Mouse (Mus musculus) hindbrain, embryonic 15.5 days (tissue): Measurements from ENCODE around the gene Oasl2. TPM values are rescaled to one million over a fixed set of nuclear protein-coding genes. Genes with fewer than 3 reads are reported as not detected.
A peak's percentile ranks its signal among the peaks of the same experiment; 100 is the strongest.
"Not testable (repeated sequence)": the region's sequence is repeated elsewhere in the genome, so short reads cannot be mapped to it uniquely, and the experiment has no call there.

Experiments
- ATAC-seq: fragments of 200-750 bp; cut with Nextera tagmentation; 2 replicates; pipeline ENCODE4 v1.8.0; 2017; ENCODE audit warnings: low read depth, moderate number of reproducible peaks, moderate TSS enrichment; ENCODE audit not compliant: low FRiP score
- H3K27ac ChIP-seq: fragments of 300-500 bp; sonication (generic); replicated peaks from 2 replicates; pipeline ENCODE4 v1.5.1; 2015; ENCODE audit warnings: mild to moderate bottlenecking, inconsistent platforms
- H3K27me3 ChIP-seq: fragments of 300-500 bp; sonication (generic); 2 replicates; pipeline ENCODE4 v1.6.1; 2015; ENCODE audit warnings: control low read depth, inconsistent platforms
- H3K36me3 ChIP-seq: fragments of 300-500 bp; sonication (generic); 2 replicates; pipeline ENCODE4 v1.6.1; 2015; ENCODE audit warnings: control low read depth, inconsistent platforms
- H3K4me1 ChIP-seq: fragments of 300-500 bp; sonication (generic); replicated peaks from 2 replicates; pipeline ENCODE4 v1.6.1; 2015; ENCODE audit warnings: control low read depth, inconsistent platforms
- H3K4me2 ChIP-seq: fragments of 300-500 bp; sonication (generic); 2 replicates; pipeline ENCODE4 v1.6.1; 2015; ENCODE audit warnings: moderate library complexity, mild to moderate bottlenecking, inconsistent platforms
- H3K4me3 ChIP-seq: fragments of 300-500 bp; sonication (generic); 2 replicates; pipeline ENCODE4 v1.5.1; 2015; ENCODE audit warnings: mild to moderate bottlenecking, inconsistent platforms
- H3K9ac ChIP-seq: fragments of 300-500 bp; sonication (generic); 2 replicates; pipeline ENCODE4 v1.6.1; 2015; ENCODE audit warnings: inconsistent platforms
- H3K9me3 ChIP-seq: fragments of 300-500 bp; sonication (generic); 2 replicates; pipeline ENCODE4 v1.6.1; 2016; ENCODE audit warnings: control low read depth, inconsistent platforms
- WGBS: fragments of 180-500 bp; shearing (Covaris S2); methylation state at CpG from one replicate; pipeline ENCODE4 v1.1.7; 2015; 5-methylcytosine and 5-hydroxymethylcytosine counted together
- polyA plus RNA-seq: library from polyadenylated mRNA; unstranded; fragments of >200 nt; fragmentation: Nextera tagmentation; extraction: Ambion mirVana; gene quantifications from 2 replicates; pipeline ENCODE4 v1.2.1, GENCODE M21; 2015

Gene Oasl2
- 5.0 and 7.2 TPM in 2 replicates for polyA plus RNA-seq

GRCm38 (mm10) chr5:114896688-114897373, at the start of gene Oasl2:
TSS of gene Oasl2 (plus strand) at chr5:114896936.
- Histone ChIP-seq H3K27me3 (no peaks in the 10 kb centered on the region), H3K36me3 (no peaks in the 10 kb centered on the region), H3K9me3 (no peaks in the 10 kb centered on the region), H3K4me3 (no peak within 1 kb of the TSS), H3K4me2 (peak within 1 kb of the TSS; percentile 20; the same call in 1 of the 2 replicates), H3K27ac (no peak within 1 kb of the TSS), H3K9ac (no peak within 1 kb of the TSS), H3K4me1 (no peaks in the 10 kb centered on the region)
- 70% methylated on average over 13 of the region's 13 CpGs for WGBS
- no peak for ATAC-seq

GRCm38 (mm10) chr5:114851565-114852236, 45.0 kb upstream of the Oasl2 start:
- Histone ChIP-seq H3K4me1 (no peaks in the 10 kb centered on the region), H3K9me3 (no peaks in the 10 kb centered on the region), H3K9ac (no peak overlapping the region), H3K4me2 (no peak overlapping the region), H3K27ac (no peak overlapping the region), H3K4me3 (no peak overlapping the region), H3K27me3 (no peaks in the 10 kb centered on the region), H3K36me3 (no peaks in the 10 kb centered on the region)
- no peak for ATAC-seq
- 85% methylated on average over 20 of the region's 20 CpGs for WGBS

GRCm38 (mm10) chr5:114853364-114853763, 43.4 kb upstream of the Oasl2 start, which contains the start of gene 4930519G04Rik:
TSS of gene 4930519G04Rik (plus strand) at chr5:114853664.
- WGBS, result 90% methylated on average over 3 of the region's 5 CpGs
- H3K4me2 ChIP-seq, H3K27ac ChIP-seq, H3K27me3 ChIP-seq, H3K4me1 ChIP-seq, H3K9ac ChIP-seq, H3K36me3 ChIP-seq, H3K9me3 ChIP-seq, H3K4me3 ChIP-seq, ATAC-seq: not testable (repeated sequence)

- H3K4me3 ChIP-seq, result peak within 1 kb of the TSS; percentile 33
- peak within 1 kb of the TSS; percentile 39 for H3K9ac ChIP-seq
- no peak for ATAC-seq
- H3K27ac ChIP-seq, result peak within 1 kb of the TSS; percentile 52; the same call in 1 of the 2 replicates
- 83% methylated on average over 12 of the region's 12 CpGs for WGBS
- no peaks in the 10 kb centered on the region for H3K27me3 ChIP-seq
- peak within 1 kb of the TSS; percentile 57 for H3K4me2 ChIP-seq
- H3K4me1 ChIP-seq, result peaks cover 7% of the 10 kb centered on the region
- H3K9me3 ChIP-seq, result no peaks in the 10 kb centered on the region
- H3K36me3 ChIP-seq, result no peaks in the 10 kb centered on the region
These were observed 38.2 kb upstream of the Oasl2 start, which contains the start of gene Gm9936 for GRCm38 (mm10) chr5:114858582-114858981. TSS of gene Gm9936 (minus strand) at chr5:114858682.

GRCm38 (mm10) chr5:114859253-114859652, 37.5 kb upstream of the Oasl2 start:
- no peaks in the 10 kb centered on the region for H3K9me3 ChIP-seq
- peaks cover 7% of the 10 kb centered on the region for H3K4me1 ChIP-seq
- H3K4me2 ChIP-seq, result peak overlapping the region; percentile 57
- H3K36me3 ChIP-seq, result no peaks in the 10 kb centered on the region
- ATAC-seq, result 0 out of 2 replicates have a peak, but pooled peaks have one; percentile 38
- H3K27ac ChIP-seq, result peak overlapping the region; percentile 52; the same call in 1 of the 2 replicates
- 6% methylated on average over 18 of the region's 18 CpGs for WGBS
- H3K9ac ChIP-seq, result peak overlapping the region; percentile 39
- peak overlapping the region; percentile 33 for H3K4me3 ChIP-seq
- H3K27me3 ChIP-seq, result no peaks in the 10 kb centered on the region

- no peaks in the 10 kb centered on the region for H3K27me3 ChIP-seq
- H3K27ac ChIP-seq, result no peak overlapping the region
- no peak for ATAC-seq
- WGBS, result 71% methylated on average over 6 of the region's 6 CpGs
- no peaks in the 10 kb centered on the region for H3K9me3 ChIP-seq
- H3K4me2 ChIP-seq, result no peak overlapping the region
- no peak overlapping the region for H3K4me3 ChIP-seq
- H3K9ac ChIP-seq, result no peak overlapping the region
- H3K4me1 ChIP-seq, result peaks cover 7% of the 10 kb centered on the region
- H3K36me3 ChIP-seq, result no peaks in the 10 kb centered on the region
These were observed 35.0 kb upstream of the Oasl2 start for GRCm38 (mm10) chr5:114861730-114862129.

GRCm38 (mm10) chr5:114864813-114865212, 31.9 kb upstream of the Oasl2 start:
- Histone ChIP-seq H3K4me2 (no peak overlapping the region), H3K4me3 (no peak overlapping the region), H3K27ac (no peak overlapping the region), H3K36me3 (no peaks in the 10 kb centered on the region), H3K4me1 (no peaks in the 10 kb centered on the region), H3K9ac (no peak overlapping the region), H3K27me3 (no peaks in the 10 kb centered on the region), H3K9me3 (peaks cover 8% of the 10 kb centered on the region; the same call in 1 of the 2 replicates)
- WGBS, result 78% methylated on average over 7 of the region's 7 CpGs
- ATAC-seq, result no peak

GRCm38 (mm10) chr5:114865279-114865678, 31.5 kb upstream of the Oasl2 start:
- no peaks in the 10 kb centered on the region for H3K36me3 ChIP-seq

GRCm38 (mm10) chr5:114875858-114876257, 20.9 kb upstream of the Oasl2 start:
- Histone ChIP-seq H3K4me1 (peaks cover 4% of the 10 kb centered on the region; the same call in 1 of the 2 replicates), H3K9ac (no peak overlapping the region), H3K27me3 (no peaks in the 10 kb centered on the region), H3K4me3 (no peak overlapping the region), H3K4me2 (no peak overlapping the region), H3K36me3 (no peaks in the 10 kb centered on the region), H3K27ac (no peak overlapping the region), H3K9me3 (no peaks in the 10 kb centered on the region)
- no peak for ATAC-seq
- 46% methylated on average over 6 of the region's 6 CpGs for WGBS

More at GRCm38 (mm10) chr5:114865279-114865678, 31.5 kb upstream of the Oasl2 start:
- Histone ChIP-seq H3K4me3 (no peak overlapping the region), H3K9ac (no peak overlapping the region), H3K27me3 (no peaks in the 10 kb centered on the region), H3K4me1 (no peaks in the 10 kb centered on the region), H3K9me3 (peaks cover 8% of the 10 kb centered on the region; the same call in 1 of the 2 replicates), H3K4me2 (no peak overlapping the region), H3K27ac (no peak overlapping the region)
- 86% methylated on average over 12 of the region's 12 CpGs for WGBS
- ATAC-seq, result no peak

GRCm38 (mm10) chr5:114876331-114876730, 20.4 kb upstream of the Oasl2 start:
- WGBS, result 21% methylated on average over 6 of the region's 6 CpGs

GRCm38 (mm10) chr5:114877487-114877886, 19.2 kb upstream of the Oasl2 start:
- Histone ChIP-seq H3K4me2 (no peak overlapping the region), H3K36me3 (no peaks in the 10 kb centered on the region), H3K27ac (no peak overlapping the region), H3K9me3 (no peaks in the 10 kb centered on the region), H3K9ac (no peak overlapping the region), H3K4me3 (no peak overlapping the region), H3K4me1 (peaks cover 4% of the 10 kb centered on the region; the same call in 1 of the 2 replicates), H3K27me3 (no peaks in the 10 kb centered on the region)
- 71% methylated on average over 7 of the region's 7 CpGs for WGBS
- no peak for ATAC-seq

More at GRCm38 (mm10) chr5:114876331-114876730, 20.4 kb upstream of the Oasl2 start:
- Histone ChIP-seq H3K9me3 (no peaks in the 10 kb centered on the region), H3K27me3 (no peaks in the 10 kb centered on the region), H3K27ac (no peak overlapping the region), H3K4me1 (peaks cover 4% of the 10 kb centered on the region; the same call in 1 of the 2 replicates), H3K4me3 (no peak overlapping the region), H3K9ac (no peak overlapping the region), H3K4me2 (no peak overlapping the region), H3K36me3 (no peaks in the 10 kb centered on the region)
- no peak for ATAC-seq

GRCm38 (mm10) chr5:114879399-114879798, 17.3 kb upstream of the Oasl2 start:
- Histone ChIP-seq H3K9me3 (no peaks in the 10 kb centered on the region), H3K4me1 (peaks cover 4% of the 10 kb centered on the region; the same call in 1 of the 2 replicates), H3K36me3 (no peaks in the 10 kb centered on the region), H3K27me3 (no peaks in the 10 kb centered on the region), H3K9ac (no peak overlapping the region), H3K4me2 (no peak overlapping the region), H3K27ac (no peak overlapping the region), H3K4me3 (no peak overlapping the region)
- ATAC-seq, result no peak
- 71% methylated on average over 12 of the region's 13 CpGs for WGBS
